ENCODE assay signal across 19 mouse cellular contexts in genomic region chr15:78082841-78083572, GRCm38 (mm10). TPM values are rescaled to one million over a fixed set of nuclear protein-coding genes. Genes with fewer than 3 reads are reported as not detected.
DNase-seq lines count a peak whose midpoint lies in the region; ATAC-seq and TF ChIP-seq lines count a peak whose summit lies in the region.
"Had no signal": no experiment of that assay in that cellular context is flagged by ENCODE, and none has a peak within 500 bp of the region (broad histone marks: within the 10 kb centered on the region; RNA-seq: fewer than 3 reads in every experiment).

No protein-coding gene starts in this region.

- no peak for ATAC-seq in midbrain, embryonic 14.5 days (ENCODE audit: low FRiP score, low TSS enrichment)
- ATAC-seq in midbrain, embryonic 16.5 days, result no peak
- peak; percentile 74 for ATAC-seq in hindbrain, postnatal 0 days
- no peak for ATAC-seq in activated CD4-positive, CD25-positive, alpha-beta regulatory T cell, adult 4 months
- ATAC-seq: intestine, embryonic 15.5 days; liver, embryonic 12.5 days; lung, postnatal 0 days had no signal

- peaks cover 14% of the 10 kb centered on the region; the same call in 1 of the 2 replicates for H3K4me1 ChIP-seq in midbrain, embryonic 14.5 days (ENCODE audit: control insufficient read depth, insufficient read depth, low read length)
- H3K4me1 ChIP-seq in midbrain, embryonic 16.5 days (ENCODE audit: control insufficient read depth, insufficient read depth, low read length), result peaks cover 26% of the 10 kb centered on the region
- peaks cover 29% of the 10 kb centered on the region for H3K4me1 ChIP-seq in hindbrain, postnatal 0 days (ENCODE audit: insufficient read depth, low read length)
- H3K4me1 ChIP-seq: intestine, embryonic 15.5 days; liver, embryonic 12.5 days had no signal

- H3K27me3 ChIP-seq in midbrain, embryonic 14.5 days (ENCODE audit: control insufficient read depth, insufficient read depth, low read length), result no peaks in the 10 kb centered on the region
- H3K27me3 ChIP-seq in midbrain, embryonic 16.5 days (ENCODE audit: control insufficient read depth, insufficient read depth, low read depth, low read length), result no peaks in the 10 kb centered on the region
- H3K27me3 ChIP-seq in hindbrain, postnatal 0 days (ENCODE audit: insufficient read depth, low read length), result no peaks in the 10 kb centered on the region
- H3K27me3 ChIP-seq: intestine, embryonic 15.5 days; liver, embryonic 12.5 days had no signal

- no peaks in the 10 kb centered on the region for H3K36me3 ChIP-seq in midbrain, embryonic 14.5 days (ENCODE audit: control insufficient read depth, insufficient read depth, low read length)
- H3K36me3 ChIP-seq in midbrain, embryonic 16.5 days (ENCODE audit: control insufficient read depth, insufficient read depth, low read length), result no peaks in the 10 kb centered on the region
- no peaks in the 10 kb centered on the region for H3K36me3 ChIP-seq in hindbrain, postnatal 0 days (ENCODE audit: insufficient read depth, low read length)
- H3K36me3 ChIP-seq: intestine, embryonic 15.5 days; liver, embryonic 12.5 days had no signal

- WGBS in midbrain, embryonic 14.5 days, result 58% methylated on average over 13 of the region's 13 CpGs
- WGBS in midbrain, embryonic 16.5 days, result 50% methylated on average over 13 of the region's 13 CpGs
- WGBS in hindbrain, postnatal 0 days, result 29% methylated on average over 13 of the region's 13 CpGs

- H3K9ac ChIP-seq in midbrain, embryonic 14.5 days (replicated peaks; ENCODE audit: low read length), result no peak overlapping the region
- H3K9ac ChIP-seq in midbrain, embryonic 16.5 days (ENCODE audit: low read depth, low read length), result no peak overlapping the region
- no peak overlapping the region; the same call in 1 of the 2 replicates for H3K9ac ChIP-seq in hindbrain, postnatal 0 days (replicated peaks; ENCODE audit: low read length)
- H3K9ac ChIP-seq: intestine, embryonic 15.5 days; liver, embryonic 12.5 days had no signal

- no peaks in the 10 kb centered on the region for H3K9me3 ChIP-seq in midbrain, embryonic 14.5 days (ENCODE audit: control insufficient read depth, low read length)
- no peaks in the 10 kb centered on the region for H3K9me3 ChIP-seq in midbrain, embryonic 16.5 days (replicated peaks; ENCODE audit: control insufficient read depth, low read length, poor library complexity, severe bottlenecking)
- no peaks in the 10 kb centered on the region for H3K9me3 ChIP-seq in hindbrain, postnatal 0 days (ENCODE audit: low read length)
- H3K9me3 ChIP-seq: intestine, embryonic 15.5 days; liver, embryonic 12.5 days; megakaryocyte, embryonic 14.5 days had no signal

- H3K27ac ChIP-seq in midbrain, embryonic 14.5 days (replicated peaks; ENCODE audit: low read depth, low read length), result peak overlapping the region; percentile 2; the same call in 1 of the 2 replicates
- H3K27ac ChIP-seq in midbrain, embryonic 16.5 days (ENCODE audit: low read length), result no peak overlapping the region
- H3K27ac ChIP-seq in hindbrain, postnatal 0 days, result peak overlapping the region; percentile 78
- H3K27ac ChIP-seq: intestine, embryonic 15.5 days; liver, embryonic 12.5 days had no signal

- no peak for TF ChIP-seq CTCF in hindbrain, postnatal 0 days (IDR thresholded peaks at IDR 0.05; ENCODE audit: low read depth)

- intact Hi-C loops in gastrocnemius, postnatal 36 days (cut with DNase I), result no loop called here

- no peak for DNase-seq in midbrain, embryonic 14.5 days
- DNase-seq in cerebellum, adult 18-20 months, result peak; percentile 61 to 69
- peak; percentile 55 for DNase-seq in embryo, embryonic 10.5 days (ENCODE audit: low spot score)
- peak; percentile 71 for DNase-seq in hindbrain, postnatal 0 days (ENCODE audit: low spot score)
- DNase-seq in gastrocnemius, postnatal 36 days, result no peak
- no peak for DNase-seq in right cerebral cortex, postnatal 36 days (ENCODE audit: low spot score in 2 of 2)
- DNase-seq: B cell, adult 2 months; kidney, postnatal 10 days; thymus, adult 18-20 months had no signal

- no peak overlapping the region for H3K4me2 ChIP-seq in midbrain, embryonic 14.5 days (ENCODE audit: low read length)
- no peak overlapping the region for H3K4me2 ChIP-seq in midbrain, embryonic 16.5 days (ENCODE audit: low read length)
- H3K4me2 ChIP-seq in hindbrain, postnatal 0 days (ENCODE audit: low read depth, low read length), result no peak overlapping the region
- H3K4me2 ChIP-seq: intestine, embryonic 15.5 days; liver, embryonic 12.5 days had no signal

- H3K4me3 ChIP-seq in midbrain, embryonic 14.5 days (replicated peaks; ENCODE audit: low read depth, low read length), result no peak overlapping the region
- no peak overlapping the region for H3K4me3 ChIP-seq in midbrain, embryonic 16.5 days (ENCODE audit: low read depth, low read length)
- H3K4me3 ChIP-seq in hindbrain, postnatal 0 days (ENCODE audit: low read length), result no peak overlapping the region
- H3K4me3 ChIP-seq: erythroblast, embryonic 14.5 days; intestine, embryonic 15.5 days; liver, embryonic 12.5 days; megakaryocyte, embryonic 14.5 days had no signal

RNA-seq across cellular contexts. Expression of gene Cacng2, which starts 36.8 kb away (rescaled TPM):
- 12.7 and 19.7 TPM in 2 replicates for polyA plus RNA-seq in midbrain, embryonic 14.5 days (2014; fragmentation: Nextera tagmentation; extraction: Ambion mirVana)
- 13.4 and 13.6 TPM in 2 replicates for polyA plus RNA-seq in midbrain, embryonic 16.5 days (2015; fragmentation: Nextera tagmentation; extraction: Ambion mirVana)
- total RNA-seq in hindbrain, postnatal 0 days (2014; rRNA removed), result 22.5 and 24.4 TPM in 2 replicates
- polyA plus RNA-seq in hindbrain, postnatal 0 days (2015; fragmentation: Nextera tagmentation; extraction: Ambion mirVana), result 19.8 and 21.6 TPM in 2 replicates
- not detected for total RNA-seq in gastrocnemius, postnatal 36 days (2021)
- polyA plus RNA-seq in activated CD4-positive, CD25-positive, alpha-beta regulatory T cell, adult 4 months (2017; shearing (Covaris generic)), result under 1 TPM in 1 of 2 experiments, not detected in 1; 0.09 TPM
- total RNA-seq: common myeloid progenitor, adult 5-6 weeks had no signal
- polyA plus RNA-seq: erythroblast, embryonic 14.5 days; gonadal fat pad, adult 2 months; heart, postnatal 0 days; liver, embryonic 12.5 days; lung, postnatal 0 days had no signal

Comparison
In these comparisons a context has a peak if more than half of its experiments do, and no peak if none do; other contexts are left out.
1. DNase-seq: peak in cerebellum, adult 18-20 months (2 of 2), embryo, embryonic 10.5 days (single experiment) and hindbrain, postnatal 0 days (single experiment); none in midbrain, embryonic 14.5 days (single experiment), gastrocnemius, postnatal 36 days (0 of 2) and right cerebral cortex, postnatal 36 days (0 of 2).
2. RNA of gene Cacng2, which starts 36.8 kb away (polyA plus RNA-seq): 19.8 to 21.6 TPM in hindbrain, postnatal 0 days, 13.4 to 13.6 TPM in midbrain, embryonic 16.5 days and 12.7 to 19.7 TPM in midbrain, embryonic 14.5 days; 0.09 TPM in activated CD4-positive, CD25-positive, alpha-beta regulatory T cell, adult 4 months; every median in the first group is over 10 times any median in the second.